Comparison of ENCODE assay signal across 10 mouse cellular contexts in the genomic region with DNA sequence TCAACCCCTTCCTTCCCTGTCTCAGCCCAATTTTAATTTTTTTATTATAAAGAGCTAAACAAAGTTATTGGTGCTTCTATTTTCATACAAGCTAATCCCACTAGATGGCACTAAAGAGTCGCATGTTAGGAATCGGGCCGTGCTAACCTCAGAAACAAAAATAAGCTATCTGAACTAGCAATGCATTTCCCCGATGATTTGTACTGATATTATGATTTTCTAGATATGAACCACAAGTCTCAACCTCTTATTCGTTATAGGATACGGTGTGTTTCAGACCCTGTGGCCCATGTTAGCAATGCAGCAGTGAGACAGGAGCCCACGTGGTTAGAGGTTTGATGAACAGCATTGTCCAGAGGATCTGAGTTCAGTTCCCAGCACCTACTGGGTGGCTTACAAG. TPM values are rescaled to one million over a fixed set of nuclear protein-coding genes. Genes with fewer than 3 reads are reported as not detected.
A peak's percentile ranks its signal among the peaks of the same experiment; 100 is the strongest.
DNase-seq lines count a peak whose midpoint lies in the region; ATAC-seq and TF ChIP-seq lines count a peak whose summit lies in the region.
"Had no signal": no experiment of that assay in that cellular context is flagged by ENCODE, and none has a peak within 500 bp of the region (broad histone marks: within the 10 kb centered on the region; RNA-seq: fewer than 3 reads in every experiment).

No protein-coding gene starts in this region.

- H3K4me3 ChIP-seq in kidney, adult 2 months (ENCODE audit: insufficient read depth, low read depth, low read length), result no peak overlapping the region
- no peak overlapping the region for H3K4me3 ChIP-seq in kidney, embryonic 14.5 days (ENCODE audit: low read length)
- H3K4me3 ChIP-seq: erythroblast, embryonic 14.5 days; lung, embryonic 15.5 days had no signal

- H3K27ac ChIP-seq in kidney, adult 2 months (ENCODE audit: insufficient read depth, low read depth, low read length), result no peak overlapping the region
- H3K27ac ChIP-seq in kidney, embryonic 14.5 days (ENCODE audit: low read depth, low read length), result no peak overlapping the region
- H3K27ac ChIP-seq: lung, embryonic 15.5 days had no signal

- 0 out of 2 replicates have a peak, but pooled peaks have one; percentile 14 for TF ChIP-seq CTCF in kidney, adult 2 months (conservative IDR thresholded peaks at IDR 0.05; ENCODE audit: insufficient read depth, insufficient read length, low read depth, low read length)

- TF ChIP-seq POLR2A in kidney, adult 2 months (IDR thresholded peaks at IDR 0.05; ENCODE audit: low read depth, low read length), result no peak

- no peak overlapping the region for H3K4me2 ChIP-seq in kidney, embryonic 14.5 days (replicated peaks; ENCODE audit: low read depth, low read length)
- H3K4me2 ChIP-seq: lung, embryonic 15.5 days had no signal

- H3K9me3 ChIP-seq in kidney, embryonic 14.5 days (ENCODE audit: control insufficient read depth, low read length), result no peaks in the 10 kb centered on the region
- H3K9me3 ChIP-seq: lung, embryonic 15.5 days had no signal

- ATAC-seq in kidney, embryonic 14.5 days (ENCODE audit: low FRiP score, low TSS enrichment), result no peak
- ATAC-seq in CD4-positive, CD25-positive, alpha-beta regulatory T cell, adult 4 months, result peak; percentile 74
- peak; percentile 54 to 58; a peak in 3 of 4 replicates for ATAC-seq in hematopoietic stem cell, adult 5-6 weeks (replicated peaks in 1 of 2; ENCODE audit: insufficient read depth in 1 of 2, low FRiP score in 2 of 2, low TSS enrichment in 1 of 2, low read depth in 1 of 2, poor library complexity in 2 of 2, severe bottlenecking in 2 of 2)

- H3K36me3 ChIP-seq in kidney, adult 2 months (ENCODE audit: control insufficient read depth, insufficient read depth, low read length), result no peaks in the 10 kb centered on the region
- no peaks in the 10 kb centered on the region for H3K36me3 ChIP-seq in kidney, embryonic 14.5 days (ENCODE audit: control insufficient read depth, insufficient read depth, low read length)
- H3K36me3 ChIP-seq: lung, embryonic 15.5 days had no signal

- peak; percentile 57 for DNase-seq in kidney, adult 2 months
- DNase-seq in R1 (ENCODE audit: low read depth, low spot score), result peak; percentile 58
- peak; percentile 29 for DNase-seq in retina, adult 2 months (ENCODE audit: low read depth, low spot score)
- DNase-seq in adrenal gland, adult 2 months, result no peak
- DNase-seq in gastrocnemius, postnatal 25 days, result no peak

- H3K9ac ChIP-seq in kidney, embryonic 14.5 days (ENCODE audit: low read depth, low read length), result no peak overlapping the region
- H3K9ac ChIP-seq: lung, embryonic 15.5 days had no signal

- no peaks in the 10 kb centered on the region for H3K27me3 ChIP-seq in kidney, adult 2 months (replicated peaks; ENCODE audit: control insufficient read depth, insufficient read depth, low read length)
- no peaks in the 10 kb centered on the region for H3K27me3 ChIP-seq in kidney, embryonic 14.5 days (ENCODE audit: control insufficient read depth, insufficient read depth, low read length)
- H3K27me3 ChIP-seq: lung, embryonic 15.5 days had no signal

- H3K4me1 ChIP-seq in kidney, adult 2 months (ENCODE audit: control insufficient read depth, insufficient read depth, low read length), result no peaks in the 10 kb centered on the region
- peaks cover 3% of the 10 kb centered on the region; the same call in 1 of the 2 replicates for H3K4me1 ChIP-seq in kidney, embryonic 14.5 days (ENCODE audit: control insufficient read depth, insufficient read depth, low read length)

- WGBS in kidney, adult 2 months, result 12% methylated on average over 7 of the region's 7 CpGs
- 16% methylated on average over 7 of the region's 7 CpGs for WGBS in kidney, embryonic 14.5 days

RNA-seq across cellular contexts. Expression of a gene that starts 5.2 kb away (rescaled TPM):
- polyA plus RNA-seq in kidney, adult 2 months (2012; rRNA removed), result 1.7 and 1.9 TPM in 2 replicates
- polyA plus RNA-seq in kidney, embryonic 14.5 days (2014; fragmentation: Nextera tagmentation; extraction: Ambion mirVana), result 3.2 and 5.5 TPM in 2 replicates
- polyA plus RNA-seq in CD4-positive, CD25-positive, alpha-beta regulatory T cell, adult 4 months (2017; shearing (Covaris generic)), result 1 to 10 TPM in 1 of 2 experiments, under 1 TPM in 1; 0.91 to 2.2 TPM
- 7.8 and 9.6 TPM in 2 replicates for total RNA-seq in hematopoietic stem cell, adult 5-6 weeks (2017)
- 1 to 10 TPM; 1.8 to 4.2 TPM for total RNA-seq in adrenal gland, adult 2 months (2021)
- 1.7 and 1.8 TPM in 2 replicates for polyA plus RNA-seq in adrenal gland, adult 2 months (2012; rRNA removed)
- 1 to 10 TPM; 3.9 to 6.0 TPM for total RNA-seq in gastrocnemius, postnatal 25 days (2021)

RNA-seq across cellular contexts. Expression of a gene that starts 52.6 kb away (rescaled TPM):
- polyA plus RNA-seq in kidney, adult 2 months (2012; rRNA removed), result 2.6 and 3.2 TPM in 2 replicates
- 14.5 and 24.2 TPM in 2 replicates for polyA plus RNA-seq in kidney, embryonic 14.5 days (2014; fragmentation: Nextera tagmentation; extraction: Ambion mirVana)
- polyA plus RNA-seq in CD4-positive, CD25-positive, alpha-beta regulatory T cell, adult 4 months (2017; shearing (Covaris generic)), result 10 to 100 TPM; 12.8 to 19.0 TPM
- 24.2 and 24.5 TPM in 2 replicates for total RNA-seq in hematopoietic stem cell, adult 5-6 weeks (2017)
- total RNA-seq in adrenal gland, adult 2 months (2021), result 1 to 10 TPM; 8.6 to 9.2 TPM
- 2.9 and 3.2 TPM in 2 replicates for polyA plus RNA-seq in adrenal gland, adult 2 months (2012; rRNA removed)
- 1 to 10 TPM; 3.8 to 4.8 TPM for total RNA-seq in gastrocnemius, postnatal 25 days (2021)

Comparison
In these comparisons a context has a peak if more than half of its experiments do, and no peak if none do; other contexts are left out.
1. DNase-seq: peak in kidney, adult 2 months (single experiment), R1 (single experiment) and retina, adult 2 months (single experiment); none in adrenal gland, adult 2 months (single experiment) and gastrocnemius, postnatal 25 days (single experiment).